Mouse (Mus musculus): ENCODE results near the gene Zg16. TPM values are rescaled to one million over a fixed set of nuclear protein-coding genes. Genes with fewer than 3 reads are reported as not detected.

The Zg16 gene
- polyA plus RNA-seq, 1 experiment from 2014 or later, result not detected

DNA sequence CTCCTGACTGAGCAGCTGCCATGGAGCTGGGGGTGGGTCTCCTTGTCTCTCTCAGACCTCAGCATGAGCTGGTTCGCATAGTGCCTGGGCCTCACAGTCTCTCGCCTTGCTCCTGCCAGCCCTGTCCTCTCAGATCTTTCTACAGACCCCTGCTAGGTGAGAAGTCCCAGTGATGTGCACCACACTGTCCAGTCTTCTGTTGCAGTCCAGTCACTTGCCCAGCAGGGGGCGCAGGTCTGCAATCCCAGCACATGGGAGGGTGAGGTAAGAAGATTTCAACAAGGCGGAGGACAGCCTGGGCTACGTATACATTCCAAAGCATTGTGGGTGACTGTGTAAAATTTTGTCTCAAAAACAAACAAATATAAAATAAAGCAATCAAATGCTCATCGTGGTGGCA, 24.3 kb upstream of the Zg16 start:
- no peaks in the 10 kb centered on the region for H3K27me3 ChIP-seq (ENCODE audit: control insufficient read depth, insufficient read depth, low read length)
- ATAC-seq (replicated peaks; ENCODE audit: insufficient number of reproducible peaks, low FRiP score, low TSS enrichment, low read depth) (no peak), DNase-seq (ENCODE audit: low spot score) (peak; percentile 63)
- H3K36me3 ChIP-seq (replicated peaks; ENCODE audit: control insufficient read depth, insufficient read depth, low read depth, low read length), result no peaks in the 10 kb centered on the region
- no peaks in the 10 kb centered on the region for H3K4me1 ChIP-seq (ENCODE audit: control insufficient read depth, insufficient read depth, low read length)
- H3K4me2 ChIP-seq (ENCODE audit: low read depth, low read length), result no peak overlapping the region
- no peaks in the 10 kb centered on the region for H3K9me3 ChIP-seq (replicated peaks; ENCODE audit: control insufficient read depth, low read length)
- no peak overlapping the region for H3K4me3 ChIP-seq (ENCODE audit: low read depth, low read length)
- H3K27ac ChIP-seq (replicated peaks; ENCODE audit: low read depth, low read length), result no peak overlapping the region
- no peak overlapping the region for H3K9ac ChIP-seq (replicated peaks; ENCODE audit: low read length)
- 40% methylated on average over 6 of the region's 6 CpGs for WGBS

DNA sequence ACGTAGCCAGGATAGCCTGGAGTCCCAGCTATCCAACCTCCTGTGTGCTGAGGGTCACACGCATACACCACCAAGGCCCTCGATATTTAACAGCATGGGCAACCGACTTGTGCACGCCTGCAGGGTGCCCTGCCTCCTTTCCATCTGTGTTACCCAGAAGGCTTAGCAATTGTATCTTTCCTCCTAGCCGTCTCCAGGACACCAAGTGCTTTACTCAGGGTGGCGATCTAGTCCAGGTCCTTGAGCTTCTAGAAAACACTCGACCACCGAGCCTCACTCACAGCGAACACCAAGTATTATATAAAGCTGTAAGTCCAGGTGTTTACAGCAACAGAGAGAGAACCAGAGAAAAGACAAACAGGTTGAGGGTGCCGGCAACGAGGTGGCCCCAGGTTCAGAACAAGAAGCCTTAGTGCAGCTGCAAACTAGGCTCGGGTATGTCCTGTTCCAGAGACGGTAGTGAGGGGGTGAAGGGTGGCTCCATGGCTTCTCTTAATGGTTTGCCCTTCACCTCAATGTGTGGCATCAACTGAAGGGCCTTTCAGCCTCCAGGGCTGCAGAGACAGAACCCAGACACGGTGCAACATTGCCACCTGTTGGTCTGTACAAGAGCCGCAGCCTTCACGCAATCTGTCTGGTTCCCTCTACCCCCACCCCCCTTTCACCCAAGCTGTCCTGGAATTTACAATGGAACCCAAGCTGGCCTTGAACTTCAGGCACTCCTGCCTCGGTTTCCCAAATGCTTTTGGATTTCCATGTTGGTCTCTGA, 23.3 kb upstream of the Zg16 start:
- H3K9ac ChIP-seq (replicated peaks; ENCODE audit: low read length), result no peak overlapping the region
- H3K9me3 ChIP-seq (replicated peaks; ENCODE audit: control insufficient read depth, low read length), result no peaks in the 10 kb centered on the region
- peak; percentile 85 for DNase-seq (ENCODE audit: low spot score)
- 0 out of 2 replicates have a peak, but pooled peaks have one; percentile 40 for ATAC-seq (replicated peaks; ENCODE audit: insufficient number of reproducible peaks, low FRiP score, low TSS enrichment, low read depth)
- no peaks in the 10 kb centered on the region for H3K4me1 ChIP-seq (ENCODE audit: control insufficient read depth, insufficient read depth, low read length)
- H3K4me3 ChIP-seq (ENCODE audit: low read depth, low read length), result no peak overlapping the region
- H3K27ac ChIP-seq (replicated peaks; ENCODE audit: low read depth, low read length), result no peak overlapping the region
- no peaks in the 10 kb centered on the region for H3K27me3 ChIP-seq (ENCODE audit: control insufficient read depth, insufficient read depth, low read length)
- H3K36me3 ChIP-seq (replicated peaks; ENCODE audit: control insufficient read depth, insufficient read depth, low read depth, low read length), result no peaks in the 10 kb centered on the region
- WGBS, result 50% methylated on average over 18 of the region's 18 CpGs
- H3K4me2 ChIP-seq (ENCODE audit: low read depth, low read length), result no peak overlapping the region

DNA sequence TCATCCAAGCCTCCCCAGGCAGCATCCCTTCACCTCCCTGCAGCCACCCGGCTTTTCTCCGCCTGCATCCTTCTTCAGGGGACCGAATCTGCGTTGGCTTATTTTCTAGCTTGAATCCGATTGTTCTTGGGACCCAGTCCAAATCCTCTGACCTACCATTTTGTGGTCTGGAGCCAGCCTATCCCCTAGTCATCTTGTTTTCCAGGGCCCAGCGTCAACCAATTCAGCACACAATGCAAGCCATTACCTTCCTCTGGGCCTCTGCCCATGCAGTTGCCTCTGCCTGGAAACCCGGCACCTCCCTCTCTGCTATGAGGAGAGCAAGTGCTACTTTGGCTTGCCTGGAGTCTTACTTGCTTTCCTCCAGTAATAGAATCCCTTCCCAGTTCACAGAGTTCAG, 18.4 kb upstream of the Zg16 start:
- Histone ChIP-seq H3K27me3 (ENCODE audit: control insufficient read depth, insufficient read depth, low read length) (no peaks in the 10 kb centered on the region), H3K4me2 (ENCODE audit: low read depth, low read length) (no peak overlapping the region), H3K9me3 (replicated peaks; ENCODE audit: control insufficient read depth, low read length) (no peaks in the 10 kb centered on the region), H3K9ac (replicated peaks; ENCODE audit: low read length) (no peak overlapping the region), H3K4me3 (ENCODE audit: low read depth, low read length) (no peak overlapping the region), H3K27ac (replicated peaks; ENCODE audit: low read depth, low read length) (no peak overlapping the region), H3K36me3 (replicated peaks; ENCODE audit: control insufficient read depth, insufficient read depth, low read depth, low read length) (no peaks in the 10 kb centered on the region), H3K4me1 (ENCODE audit: control insufficient read depth, insufficient read depth, low read length) (no peaks in the 10 kb centered on the region)
- WGBS, result 67% methylated on average over 7 of the region's 7 CpGs
- DNase-seq (ENCODE audit: low spot score), result no peak
- no peak for ATAC-seq (replicated peaks; ENCODE audit: insufficient number of reproducible peaks, low FRiP score, low TSS enrichment, low read depth)

DNA sequence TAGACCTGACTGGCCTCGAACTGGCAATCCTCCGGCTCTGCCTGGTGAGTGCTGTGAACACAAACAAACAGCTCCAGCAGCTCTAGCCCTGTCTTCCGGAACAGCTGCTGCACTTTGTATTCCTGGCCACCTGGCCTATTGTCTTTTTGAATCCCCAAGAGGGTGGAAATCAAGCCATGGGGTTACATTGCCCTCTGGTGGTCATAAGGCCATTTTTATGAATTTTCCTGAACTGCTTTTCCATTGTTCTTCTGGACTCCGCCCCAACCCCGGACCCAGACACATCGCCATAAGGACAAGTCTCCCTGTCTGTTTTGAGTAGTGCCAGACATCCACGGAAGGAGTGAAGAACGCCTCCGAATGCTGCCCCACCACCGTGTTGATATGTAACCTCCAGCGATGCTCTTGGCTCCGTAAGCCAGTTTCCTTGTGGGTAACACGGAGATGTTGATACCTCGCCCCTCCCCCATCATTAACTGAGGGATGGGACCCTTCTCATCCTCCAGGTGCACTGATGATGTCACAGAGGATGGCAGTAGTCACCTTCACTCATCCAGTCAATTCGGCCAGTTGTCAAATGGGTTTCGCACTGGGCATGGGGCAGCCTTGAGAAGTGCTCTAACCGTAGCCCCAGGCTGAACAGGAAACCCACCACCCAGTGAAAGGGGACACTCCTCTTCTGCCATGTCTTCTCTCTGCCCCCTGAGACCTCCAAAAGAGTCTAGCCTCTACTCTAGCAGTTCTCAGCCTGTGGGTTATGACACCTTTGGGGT, 17.6 kb upstream of the Zg16 start:
- Histone ChIP-seq H3K9me3 (replicated peaks; ENCODE audit: control insufficient read depth, low read length) (no peaks in the 10 kb centered on the region), H3K27me3 (ENCODE audit: control insufficient read depth, insufficient read depth, low read length) (no peaks in the 10 kb centered on the region), H3K9ac (replicated peaks; ENCODE audit: low read length) (peak overlapping the region; percentile 77), H3K4me2 (ENCODE audit: low read depth, low read length) (peak overlapping the region; percentile 53), H3K4me1 (ENCODE audit: control insufficient read depth, insufficient read depth, low read length) (no peaks in the 10 kb centered on the region), H3K36me3 (replicated peaks; ENCODE audit: control insufficient read depth, insufficient read depth, low read depth, low read length) (no peaks in the 10 kb centered on the region), H3K27ac (replicated peaks; ENCODE audit: low read depth, low read length) (no peak overlapping the region), H3K4me3 (ENCODE audit: low read depth, low read length) (peak overlapping the region; percentile 25; the same call in 1 of the 2 replicates)
- DNase-seq (ENCODE audit: low spot score) (peak; percentile 93), ATAC-seq (replicated peaks; ENCODE audit: insufficient number of reproducible peaks, low FRiP score, low TSS enrichment, low read depth) (peak; percentile 73; the same call in 1 of the 2 replicates)
- WGBS, result 15% methylated on average over 17 of the region's 17 CpGs

DNA sequence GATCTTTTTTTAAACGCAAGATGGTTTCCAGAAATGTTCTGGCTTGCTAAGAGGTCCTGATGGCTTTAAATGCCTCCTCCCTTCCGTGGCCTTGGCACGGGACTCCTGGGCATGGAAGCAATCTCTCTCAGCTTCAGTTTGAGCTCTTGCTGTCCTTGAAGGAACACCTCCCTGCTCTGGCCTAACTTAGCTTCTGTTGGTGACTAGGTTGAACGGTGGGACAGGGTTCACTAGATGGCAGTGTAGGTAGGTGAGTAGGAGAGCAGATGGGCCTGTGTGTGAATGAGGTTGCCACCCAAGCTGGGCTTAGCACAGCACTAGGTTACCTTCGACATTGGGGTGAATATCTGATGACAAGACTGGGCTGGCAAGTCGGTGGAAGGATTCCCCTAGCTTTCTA, 16.8 kb upstream of the Zg16 start:
- Histone ChIP-seq H3K27ac (replicated peaks; ENCODE audit: low read depth, low read length) (0 out of 2 replicates have a peak overlapping the region, but pooled peaks have one; percentile 13), H3K4me1 (ENCODE audit: control insufficient read depth, insufficient read depth, low read length) (no peaks in the 10 kb centered on the region), H3K36me3 (replicated peaks; ENCODE audit: control insufficient read depth, insufficient read depth, low read depth, low read length) (no peaks in the 10 kb centered on the region), H3K4me2 (ENCODE audit: low read depth, low read length) (no peak overlapping the region; the same call in 1 of the 2 replicates), H3K4me3 (ENCODE audit: low read depth, low read length) (no peak overlapping the region), H3K9me3 (replicated peaks; ENCODE audit: control insufficient read depth, low read length) (no peaks in the 10 kb centered on the region), H3K27me3 (ENCODE audit: control insufficient read depth, insufficient read depth, low read length) (no peaks in the 10 kb centered on the region), H3K9ac (replicated peaks; ENCODE audit: low read length) (no peak overlapping the region; the same call in 1 of the 2 replicates)
- no peak for DNase-seq (ENCODE audit: low spot score)
- no peak for ATAC-seq (replicated peaks; ENCODE audit: insufficient number of reproducible peaks, low FRiP score, low TSS enrichment, low read depth)
- WGBS, result 65% methylated on average over 6 of the region's 6 CpGs

DNA sequence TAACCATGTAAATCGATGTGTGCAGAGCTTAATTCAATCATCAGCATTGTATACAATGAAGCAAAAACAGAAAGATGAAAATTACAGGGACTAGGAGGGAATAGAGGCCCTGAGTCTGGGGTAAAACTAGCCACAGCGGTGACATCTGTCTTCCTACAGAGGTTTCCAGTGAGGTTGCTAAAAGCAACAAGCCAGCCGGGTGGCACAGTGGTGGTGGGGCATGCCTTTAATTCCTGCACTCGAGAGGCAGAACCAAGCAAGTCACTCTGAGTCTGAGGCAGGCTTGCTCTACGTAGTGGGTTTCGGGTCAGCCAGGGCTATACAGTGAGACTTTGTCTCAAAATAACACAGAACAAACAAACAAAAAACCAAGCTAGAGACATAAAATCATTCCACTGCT, 15.0 kb upstream of the Zg16 start:
- Histone ChIP-seq H3K4me2 (ENCODE audit: low read depth, low read length) (no peak overlapping the region), H3K9ac (replicated peaks; ENCODE audit: low read length) (no peak overlapping the region), H3K4me3 (ENCODE audit: low read depth, low read length) (no peak overlapping the region), H3K27ac (replicated peaks; ENCODE audit: low read depth, low read length) (no peak overlapping the region), H3K4me1 (ENCODE audit: control insufficient read depth, insufficient read depth, low read length) (no peaks in the 10 kb centered on the region), H3K27me3 (ENCODE audit: control insufficient read depth, insufficient read depth, low read length) (no peaks in the 10 kb centered on the region), H3K36me3 (replicated peaks; ENCODE audit: control insufficient read depth, insufficient read depth, low read depth, low read length) (no peaks in the 10 kb centered on the region), H3K9me3 (replicated peaks; ENCODE audit: control insufficient read depth, low read length) (no peaks in the 10 kb centered on the region)
- no peak for ATAC-seq (replicated peaks; ENCODE audit: insufficient number of reproducible peaks, low FRiP score, low TSS enrichment, low read depth)
- no peak for DNase-seq (ENCODE audit: low spot score)
- WGBS, result 76% methylated on average over 6 of the region's 6 CpGs

DNA sequence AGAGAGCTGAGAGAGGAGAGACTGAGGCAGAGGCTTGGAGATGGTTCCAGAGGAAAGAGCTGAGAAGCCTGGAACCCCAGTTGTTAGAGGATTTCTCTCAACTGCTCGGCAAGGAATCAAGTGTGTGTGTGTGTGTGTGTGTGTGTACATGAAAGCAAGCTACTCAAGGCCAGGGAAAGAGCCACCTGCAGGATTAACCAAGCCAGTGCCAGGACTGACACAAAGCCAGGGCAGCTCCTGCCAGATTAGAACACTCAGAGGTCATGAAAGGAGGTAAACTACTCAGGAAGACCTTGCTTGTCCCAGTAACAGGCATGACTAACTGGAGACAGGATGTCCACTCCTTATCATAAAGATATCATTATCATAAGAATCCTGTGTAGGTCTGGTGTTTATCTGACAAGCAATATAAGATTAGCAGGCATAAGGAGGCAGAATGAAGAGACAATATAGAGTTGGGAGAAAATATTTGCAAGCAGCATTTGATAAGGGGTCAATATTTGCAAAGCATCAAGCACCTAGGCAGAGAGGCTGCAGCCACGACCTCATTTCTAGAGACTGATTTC, 14.4 kb upstream of the Zg16 start:
- no peaks in the 10 kb centered on the region for H3K27me3 ChIP-seq (ENCODE audit: control insufficient read depth, insufficient read depth, low read length)
- WGBS, result 51% methylated on average over 2 of the region's 2 CpGs
- ATAC-seq (replicated peaks; ENCODE audit: insufficient number of reproducible peaks, low FRiP score, low TSS enrichment, low read depth), result no peak
- no peak overlapping the region for H3K9ac ChIP-seq (replicated peaks; ENCODE audit: low read length)
- H3K27ac ChIP-seq (replicated peaks; ENCODE audit: low read depth, low read length), result no peak overlapping the region
- H3K4me2 ChIP-seq (ENCODE audit: low read depth, low read length), result no peak overlapping the region
- H3K36me3 ChIP-seq (replicated peaks; ENCODE audit: control insufficient read depth, insufficient read depth, low read depth, low read length), result no peaks in the 10 kb centered on the region
- H3K4me1 ChIP-seq (ENCODE audit: control insufficient read depth, insufficient read depth, low read length), result no peaks in the 10 kb centered on the region
- H3K4me3 ChIP-seq (ENCODE audit: low read depth, low read length), result no peak overlapping the region
- H3K9me3 ChIP-seq (replicated peaks; ENCODE audit: control insufficient read depth, low read length), result no peaks in the 10 kb centered on the region
- no peak for DNase-seq (ENCODE audit: low spot score)

DNA sequence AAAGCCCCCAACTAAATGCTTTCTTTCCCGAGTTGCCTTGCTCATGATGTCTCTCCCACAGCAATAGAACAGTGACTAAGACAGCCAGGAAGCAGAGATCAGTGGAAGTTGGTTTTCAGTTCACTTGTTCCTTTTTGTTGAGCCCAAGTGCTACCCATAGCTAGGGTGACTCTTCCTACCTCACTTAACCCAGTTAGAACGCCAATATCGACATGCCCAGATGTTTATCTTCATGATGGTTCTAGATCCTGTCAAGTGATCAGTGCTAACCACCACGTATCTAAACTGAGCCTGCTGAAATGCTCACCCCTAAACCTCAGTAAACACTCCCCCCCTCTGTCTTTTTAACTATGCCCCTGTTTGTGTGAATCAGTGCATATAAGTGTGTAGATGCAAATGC, 12.4 kb upstream of the Zg16 start:
- Histone ChIP-seq H3K4me3 (ENCODE audit: low read depth, low read length) (no peak overlapping the region), H3K4me2 (ENCODE audit: low read depth, low read length) (no peak overlapping the region), H3K27ac (replicated peaks; ENCODE audit: low read depth, low read length) (no peak overlapping the region), H3K4me1 (ENCODE audit: control insufficient read depth, insufficient read depth, low read length) (no peaks in the 10 kb centered on the region), H3K36me3 (replicated peaks; ENCODE audit: control insufficient read depth, insufficient read depth, low read depth, low read length) (no peaks in the 10 kb centered on the region), H3K9ac (replicated peaks; ENCODE audit: low read length) (no peak overlapping the region), H3K9me3 (replicated peaks; ENCODE audit: control insufficient read depth, low read length) (no peaks in the 10 kb centered on the region), H3K27me3 (ENCODE audit: control insufficient read depth, insufficient read depth, low read length) (no peaks in the 10 kb centered on the region)
- no peak for ATAC-seq (replicated peaks; ENCODE audit: insufficient number of reproducible peaks, low FRiP score, low TSS enrichment, low read depth)
- no peak for DNase-seq (ENCODE audit: low spot score)
- 87% methylated on average over 4 of the region's 4 CpGs for WGBS
